Mouse (Mus musculus) limb, embryonic 13.5 days (tissue): ENCODE measurements around the gene Nsd2. TPM values are rescaled to one million over a fixed set of nuclear protein-coding genes. Genes with fewer than 3 reads are reported as not detected.

ENCODE experiments used
- ATAC-seq: fragments of 200-750 bp; cut with Nextera tagmentation; 2 replicates; pipeline ENCODE4 v1.8.0; 2017; ENCODE audit warnings: low read depth, moderate number of reproducible peaks, moderate TSS enrichment; ENCODE audit not compliant: low FRiP score
- H3K27ac ChIP-seq: fragments of 300-500 bp; sonication (generic); 2 replicates; pipeline ENCODE4 v1.5.1; 2015; ENCODE audit warnings: inconsistent platforms, mild to moderate bottlenecking, moderate library complexity
- H3K27me3 ChIP-seq: fragments of 300-500 bp; sonication (generic); 2 replicates; pipeline ENCODE4 v1.6.1; 2015; ENCODE audit warnings: mild to moderate bottlenecking, inconsistent platforms
- H3K36me3 ChIP-seq: fragments of 300-500 bp; sonication (generic); 2 replicates; pipeline ENCODE4 v1.6.1; 2015; ENCODE audit warnings: inconsistent platforms, mild to moderate bottlenecking, moderate library complexity
- H3K4me1 ChIP-seq: fragments of 300-500 bp; sonication (generic); 2 replicates; pipeline ENCODE4 v1.6.1; 2015; ENCODE audit warnings: inconsistent platforms
- H3K4me2 ChIP-seq: fragments of 300-500 bp; sonication (generic); replicated peaks from 2 replicates; pipeline ENCODE4 v1.6.1; 2015; ENCODE audit warnings: inconsistent platforms, mild to moderate bottlenecking, moderate library complexity
- H3K4me3 ChIP-seq: fragments of 300-500 bp; sonication (generic); 2 replicates; pipeline ENCODE4 v1.5.1; 2015; ENCODE audit warnings: moderate library complexity, mild to moderate bottlenecking, inconsistent platforms
- H3K9ac ChIP-seq: fragments of 300-500 bp; sonication (generic); 2 replicates; pipeline ENCODE4 v1.6.1; 2015; ENCODE audit warnings: mild to moderate bottlenecking, inconsistent platforms
- H3K9me3 ChIP-seq: fragments of 300-500 bp; sonication (generic); 2 replicates; pipeline ENCODE4 v1.6.1; 2016; ENCODE audit warnings: inconsistent platforms
- WGBS: fragments of 180-500 bp; shearing (Covaris S2); methylation state at CpG from one replicate; pipeline ENCODE4 v1.1.7; 2015; 5-methylcytosine and 5-hydroxymethylcytosine counted together
- polyA plus RNA-seq: library from polyadenylated mRNA; unstranded; fragments of >200 nt; fragmentation: Nextera tagmentation; extraction: Ambion mirVana; gene quantifications from 2 replicates; pipeline ENCODE4 v1.2.1, GENCODE M21; 2015

Gene Nsd2
- polyA plus RNA-seq, 1 experiment from 2014 or later = 47.8 TPM

DNA sequence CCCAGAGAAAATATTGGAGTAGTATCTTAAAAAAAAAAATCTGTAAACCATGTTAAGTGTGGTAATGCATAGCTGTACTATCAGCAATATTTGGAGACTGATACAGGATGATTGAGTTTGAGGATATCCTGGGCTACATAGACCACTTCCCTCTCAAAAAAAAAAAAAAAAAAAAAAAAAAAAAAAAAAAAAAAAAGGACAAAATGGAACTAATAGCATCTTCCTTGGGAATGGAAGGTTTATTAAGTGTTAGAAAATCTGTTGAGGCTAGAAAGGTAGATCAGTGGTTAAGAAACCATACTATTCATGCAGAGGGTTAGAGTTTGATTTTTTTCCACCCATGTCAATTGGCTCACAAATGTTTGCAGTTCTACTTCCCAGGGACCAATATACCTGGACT is 37.2 kb downstream of the Nsd2 start:
- Histone ChIP-seq H3K9ac (no peak overlapping the region), H3K4me1 (no peaks in the 10 kb centered on the region), H3K4me3 (no peak overlapping the region), H3K36me3 (peaks cover 76% of the 10 kb centered on the region), H3K27me3 (no peaks in the 10 kb centered on the region), H3K9me3 (0 out of 2 replicates have a peak, but pooled peaks cover 5% of the 10 kb centered on the region), H3K27ac (no peak overlapping the region), H3K4me2 (no peak overlapping the region)
- no peak for ATAC-seq

DNA sequence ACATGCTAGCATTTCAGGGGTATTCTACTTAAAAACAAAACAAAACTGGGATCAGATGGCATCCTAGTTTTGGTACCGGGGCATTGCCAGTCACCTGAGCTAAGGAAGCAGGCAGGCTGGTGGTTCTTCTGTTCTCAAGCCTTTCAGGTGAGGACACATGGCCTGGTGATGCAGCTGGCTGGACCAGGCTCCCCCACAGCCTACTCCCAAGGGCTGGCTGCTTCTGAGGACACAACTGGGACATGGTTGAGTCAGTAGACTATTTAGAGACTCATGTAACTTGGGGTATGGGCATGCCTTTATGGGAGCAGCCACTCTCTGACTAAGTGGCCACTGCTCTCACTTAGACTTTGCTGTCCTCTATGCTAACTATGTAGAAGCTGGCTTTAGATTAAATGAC is 54.9 kb downstream of the Nsd2 start:
- Histone ChIP-seq H3K4me1 (no peaks in the 10 kb centered on the region), H3K36me3 (peaks cover 76% of the 10 kb centered on the region), H3K9ac (no peak overlapping the region), H3K27ac (no peak overlapping the region), H3K4me2 (no peak overlapping the region), H3K27me3 (no peaks in the 10 kb centered on the region), H3K9me3 (no peaks in the 10 kb centered on the region), H3K4me3 (no peak overlapping the region)
- WGBS = 86% methylated on average over 1 of the region's 1 CpGs
- ATAC-seq = no peak

DNA sequence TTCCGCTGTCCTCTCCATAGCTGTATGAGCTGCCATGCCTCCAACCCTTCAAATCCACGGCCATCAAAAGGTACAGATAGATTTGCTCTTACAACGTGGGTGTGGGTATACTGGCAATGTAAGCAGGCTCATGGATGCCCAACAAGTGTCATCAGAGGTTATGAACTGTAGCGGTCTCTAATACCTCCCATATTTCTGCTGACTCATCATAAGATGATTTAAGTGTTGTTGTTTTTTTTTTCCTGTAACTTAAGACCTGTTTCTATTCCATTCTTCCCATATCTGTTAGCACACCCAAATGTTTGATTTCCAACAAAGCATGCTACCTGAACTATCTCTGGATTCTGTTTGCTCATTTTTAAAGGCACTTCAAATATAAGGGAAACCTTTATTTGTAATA is 60.6 kb downstream of the Nsd2 start:
- no peaks in the 10 kb centered on the region for H3K27me3 ChIP-seq
- H3K9me3 ChIP-seq = no peaks in the 10 kb centered on the region
- H3K9ac ChIP-seq = no peak overlapping the region
- ATAC-seq = no peak
- H3K4me1 ChIP-seq = no peaks in the 10 kb centered on the region
- no peak overlapping the region for H3K27ac ChIP-seq
- peaks cover 93% of the 10 kb centered on the region for H3K36me3 ChIP-seq
- H3K4me3 ChIP-seq = no peak overlapping the region
- no peak overlapping the region for H3K4me2 ChIP-seq
- 94% methylated on average over 4 of the region's 4 CpGs for WGBS

DNA sequence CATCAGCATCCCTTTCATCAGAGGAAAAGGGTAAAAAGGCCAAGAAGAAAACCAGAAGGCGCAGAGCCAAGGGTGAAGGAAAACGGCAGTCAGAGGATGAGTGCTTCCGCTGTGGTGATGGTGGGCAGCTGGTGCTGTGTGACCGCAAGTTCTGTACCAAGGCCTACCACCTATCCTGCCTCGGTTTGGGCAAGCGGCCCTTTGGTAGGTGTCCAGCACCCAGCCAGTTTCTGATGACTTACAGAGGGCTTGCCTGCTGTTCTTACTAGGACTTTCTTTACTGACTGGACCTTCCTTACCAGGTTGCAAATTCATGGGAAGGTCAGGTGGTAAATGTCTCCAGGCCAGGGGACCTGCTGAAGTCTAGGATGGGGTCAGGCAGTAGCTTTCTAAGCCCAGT is 72.9 kb downstream of the Nsd2 start:
- H3K27ac ChIP-seq = no peak overlapping the region
- no peak for ATAC-seq
- no peak overlapping the region for H3K4me3 ChIP-seq
- H3K4me2 ChIP-seq = no peak overlapping the region
- H3K36me3 ChIP-seq = peaks cover 98% of the 10 kb centered on the region
- H3K9ac ChIP-seq = no peak overlapping the region
- H3K9me3 ChIP-seq = no peaks in the 10 kb centered on the region
- no peaks in the 10 kb centered on the region for H3K27me3 ChIP-seq
- H3K4me1 ChIP-seq = no peaks in the 10 kb centered on the region
- WGBS = 97% methylated on average over 6 of the region's 6 CpGs

DNA sequence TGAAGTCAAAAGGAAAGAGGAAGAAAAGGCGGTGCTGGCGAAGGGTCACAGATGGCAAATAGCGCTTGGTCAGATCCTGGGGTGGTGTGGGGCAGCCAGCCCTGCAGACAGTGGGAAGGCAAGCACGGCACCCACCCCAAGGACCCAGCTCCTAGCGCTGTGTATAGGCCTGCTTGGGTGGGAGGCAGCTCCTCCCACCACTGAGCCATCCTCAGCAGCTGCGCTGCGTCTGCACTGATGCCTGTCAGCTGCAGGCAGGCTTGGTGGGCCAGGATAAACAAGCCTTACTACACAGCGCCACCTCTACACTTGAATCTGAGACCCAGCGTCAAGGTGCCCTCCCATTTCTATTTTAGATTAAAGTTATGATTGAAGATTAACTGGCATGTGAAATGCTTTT is 74.6 kb downstream of the Nsd2 start:
- H3K27ac ChIP-seq = no peak overlapping the region
- H3K36me3 ChIP-seq = peaks cover 98% of the 10 kb centered on the region
- ATAC-seq = no peak
- no peaks in the 10 kb centered on the region for H3K27me3 ChIP-seq
- H3K4me1 ChIP-seq = no peaks in the 10 kb centered on the region
- H3K9ac ChIP-seq = no peak overlapping the region
- WGBS = 92% methylated on average over 9 of the region's 9 CpGs
- no peak overlapping the region for H3K4me2 ChIP-seq
- no peaks in the 10 kb centered on the region for H3K9me3 ChIP-seq
- no peak overlapping the region for H3K4me3 ChIP-seq

DNA sequence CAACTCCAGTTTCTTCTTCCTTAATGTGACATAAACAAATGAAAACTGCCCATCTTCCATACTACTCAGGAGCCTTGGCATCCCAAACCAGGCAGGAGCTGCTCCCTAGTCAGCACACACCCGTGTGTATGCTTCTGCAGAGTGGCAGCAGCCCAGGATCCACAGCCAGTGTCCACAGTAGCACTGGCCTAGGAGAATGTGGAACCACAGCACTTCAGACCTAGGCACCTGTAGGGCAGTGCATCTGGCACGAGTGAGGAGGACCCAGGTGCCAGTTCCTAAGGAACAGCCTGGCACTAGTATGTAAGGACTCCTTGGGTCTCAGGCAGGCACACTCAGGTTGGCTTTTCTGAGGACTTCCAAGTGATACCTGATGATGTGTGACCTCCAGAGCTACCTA is 76.6 kb downstream of the Nsd2 start:
- Histone ChIP-seq H3K9ac (no peak overlapping the region), H3K4me3 (no peak overlapping the region), H3K4me1 (no peaks in the 10 kb centered on the region), H3K36me3 (peaks cover 98% of the 10 kb centered on the region), H3K27me3 (no peaks in the 10 kb centered on the region), H3K9me3 (no peaks in the 10 kb centered on the region), H3K27ac (no peak overlapping the region), H3K4me2 (no peak overlapping the region)
- WGBS = 80% methylated on average over 2 of the region's 2 CpGs
- ATAC-seq = no peak

DNA sequence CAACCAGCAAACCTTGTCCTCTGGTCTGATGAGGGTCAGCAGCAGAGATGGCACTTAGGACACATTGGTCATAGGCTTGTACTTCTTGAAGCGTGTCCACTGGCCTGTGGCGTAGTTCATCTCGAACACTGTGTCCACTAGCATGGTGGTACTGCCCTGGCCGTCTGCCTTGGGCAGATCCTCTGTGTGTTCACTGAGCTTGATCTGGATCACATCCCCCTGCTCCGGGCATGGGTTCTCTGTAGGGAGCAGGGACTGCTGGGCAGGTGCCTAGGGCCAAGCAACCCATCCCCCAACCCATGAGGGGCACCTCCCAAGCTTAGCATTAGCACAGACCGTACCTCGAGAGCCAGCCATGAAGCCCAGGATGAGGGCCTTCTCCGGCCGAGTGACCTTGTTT is 78.1 kb downstream of the Nsd2 start:
- 92% methylated on average over 9 of the region's 9 CpGs for WGBS
- Histone ChIP-seq H3K4me3 (no peak overlapping the region), H3K4me2 (no peak overlapping the region), H3K27me3 (no peaks in the 10 kb centered on the region), H3K27ac (no peak overlapping the region), H3K9ac (no peak overlapping the region), H3K4me1 (no peaks in the 10 kb centered on the region), H3K9me3 (no peaks in the 10 kb centered on the region), H3K36me3 (peaks cover 95% of the 10 kb centered on the region)
- no peak for ATAC-seq

DNA sequence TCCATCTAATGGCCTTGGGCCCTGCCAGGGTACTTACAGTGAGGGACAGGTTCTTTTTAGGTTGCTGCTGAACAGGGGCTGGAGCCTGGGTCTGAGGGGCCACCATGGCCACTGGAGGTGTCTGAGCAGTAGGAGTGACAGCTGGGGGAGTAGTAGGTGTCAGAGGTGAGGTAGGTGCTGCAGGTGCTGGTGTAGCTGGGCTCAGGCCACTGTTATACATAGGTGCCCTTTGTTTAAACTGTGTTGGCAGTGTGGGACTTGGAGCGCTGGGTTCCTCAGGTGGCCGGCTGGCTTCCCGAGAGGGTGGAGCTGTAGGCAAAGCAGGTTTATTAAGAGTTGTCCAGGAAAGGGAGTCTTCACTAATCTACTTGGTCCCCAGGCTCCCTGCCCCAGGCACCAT is 78.7 kb downstream of the Nsd2 start:
- 91% methylated on average over 3 of the region's 3 CpGs for WGBS
- no peak overlapping the region for H3K4me2 ChIP-seq
- H3K4me1 ChIP-seq = no peaks in the 10 kb centered on the region
- H3K27ac ChIP-seq = no peak overlapping the region
- no peak overlapping the region for H3K4me3 ChIP-seq
- no peak overlapping the region for H3K9ac ChIP-seq
- no peaks in the 10 kb centered on the region for H3K9me3 ChIP-seq
- H3K36me3 ChIP-seq = peaks cover 91% of the 10 kb centered on the region
- no peaks in the 10 kb centered on the region for H3K27me3 ChIP-seq
- no peak for ATAC-seq

DNA sequence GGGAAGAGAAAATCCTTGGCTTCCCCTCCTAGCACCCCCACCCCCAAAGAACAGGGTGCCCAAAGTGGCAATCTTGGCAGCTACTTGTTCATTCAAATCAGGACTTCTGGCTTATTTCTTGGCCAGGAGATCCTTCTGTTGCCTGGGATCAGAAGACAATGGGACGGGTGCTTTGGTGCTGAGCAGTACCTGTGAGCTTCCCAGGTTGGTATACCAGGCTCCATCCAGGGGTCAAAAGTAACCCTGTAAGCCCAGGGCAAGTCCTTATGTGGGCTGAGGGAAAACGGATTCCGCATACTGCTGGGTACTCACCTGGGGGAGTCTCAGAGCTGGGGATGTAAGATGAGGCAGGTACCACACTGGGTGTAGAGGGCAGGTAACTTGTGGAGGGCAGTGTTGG is 79.6 kb downstream of the Nsd2 start:
- WGBS = 93% methylated on average over 3 of the region's 3 CpGs
- H3K4me3 ChIP-seq = no peak overlapping the region
- H3K9me3 ChIP-seq = no peaks in the 10 kb centered on the region
- H3K4me2 ChIP-seq = no peak overlapping the region
- no peak for ATAC-seq
- peaks cover 83% of the 10 kb centered on the region for H3K36me3 ChIP-seq
- H3K4me1 ChIP-seq = no peaks in the 10 kb centered on the region
- no peak overlapping the region for H3K9ac ChIP-seq
- H3K27me3 ChIP-seq = no peaks in the 10 kb centered on the region
- no peak overlapping the region for H3K27ac ChIP-seq

DNA sequence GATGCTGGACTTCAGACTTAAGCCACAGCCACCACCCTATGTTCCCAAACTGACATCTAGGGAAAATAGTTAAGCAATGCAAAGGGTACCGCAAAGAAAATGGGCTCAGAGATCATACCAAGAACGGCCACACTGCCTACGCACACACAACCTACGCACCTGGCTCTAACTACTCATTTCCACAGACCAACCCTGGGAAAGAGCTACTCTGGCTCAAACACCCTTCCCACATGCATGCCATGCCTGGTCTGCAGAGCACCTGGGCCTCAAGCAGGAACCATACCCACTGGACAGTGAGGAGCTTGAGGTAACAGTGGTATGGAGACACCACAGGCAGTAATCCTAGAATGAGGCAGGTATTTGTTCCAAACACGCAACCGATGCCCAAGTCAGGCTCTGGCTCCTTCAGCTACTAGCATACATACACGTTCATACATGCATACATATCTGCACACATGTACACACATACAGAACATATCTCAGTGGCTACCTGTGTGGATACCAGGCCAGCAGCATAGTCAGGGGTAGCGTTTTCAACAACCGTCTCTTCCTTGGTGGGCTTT is 80.3 kb downstream of the Nsd2 start:
- H3K27me3 ChIP-seq = no peaks in the 10 kb centered on the region
- no peak overlapping the region for H3K4me3 ChIP-seq
- H3K27ac ChIP-seq = no peak overlapping the region
- H3K36me3 ChIP-seq = peaks cover 76% of the 10 kb centered on the region
- H3K4me2 ChIP-seq = no peak overlapping the region
- 94% methylated on average over 9 of the region's 9 CpGs for WGBS
- no peak for ATAC-seq
- no peaks in the 10 kb centered on the region for H3K4me1 ChIP-seq
- no peaks in the 10 kb centered on the region for H3K9me3 ChIP-seq
- H3K9ac ChIP-seq = no peak overlapping the region

DNA sequence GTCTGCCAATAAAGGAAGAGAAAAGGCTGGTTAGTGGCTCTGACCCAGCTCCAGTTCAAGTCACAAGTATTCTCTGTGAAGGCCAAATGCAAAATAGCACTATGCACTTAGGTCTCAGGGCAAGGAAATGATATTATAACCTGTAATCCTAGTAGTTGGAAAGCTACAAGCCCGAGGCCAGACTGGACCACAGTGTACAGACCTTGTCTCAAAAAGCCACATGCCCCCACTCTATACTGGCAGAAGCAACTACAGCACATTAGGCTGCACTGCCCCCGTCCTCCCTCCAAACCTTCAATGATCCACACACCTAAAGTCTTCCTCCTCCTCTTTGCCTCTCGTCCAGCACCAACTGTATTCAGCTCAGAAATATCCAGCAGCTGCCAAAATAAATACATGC is 80.8 kb downstream of the Nsd2 start:
- Histone ChIP-seq H3K27ac (no peak overlapping the region), H3K9ac (no peak overlapping the region), H3K4me2 (no peak overlapping the region), H3K4me3 (no peak overlapping the region), H3K9me3 (no peaks in the 10 kb centered on the region), H3K36me3 (peaks cover 71% of the 10 kb centered on the region), H3K27me3 (no peaks in the 10 kb centered on the region), H3K4me1 (no peaks in the 10 kb centered on the region)
- 86% methylated on average over 3 of the region's 3 CpGs for WGBS
- no peak for ATAC-seq

DNA sequence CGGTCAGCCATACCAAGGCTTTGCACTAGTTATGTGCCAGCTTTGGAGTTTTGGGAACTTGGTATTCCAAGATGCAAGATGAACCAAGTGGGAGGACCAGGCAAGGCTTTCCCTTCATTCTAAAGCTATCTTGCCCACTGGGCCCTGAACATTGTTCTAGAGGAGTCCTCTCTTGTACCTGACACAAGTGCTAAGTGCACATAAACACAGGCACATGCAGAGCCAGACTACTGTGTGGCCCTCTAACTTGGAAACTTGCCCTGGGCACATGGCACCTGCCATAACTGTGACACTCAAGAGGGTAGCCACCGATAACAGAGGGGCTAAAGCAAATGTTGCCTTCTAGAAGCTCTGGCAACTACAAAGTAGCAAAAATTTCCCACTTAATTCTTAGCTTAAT is 82.2 kb downstream of the Nsd2 start:
- Histone ChIP-seq H3K27ac (no peak overlapping the region), H3K4me2 (no peak overlapping the region), H3K27me3 (no peaks in the 10 kb centered on the region), H3K4me3 (no peak overlapping the region), H3K9ac (no peak overlapping the region), H3K9me3 (no peaks in the 10 kb centered on the region), H3K36me3 (peaks cover 58% of the 10 kb centered on the region), H3K4me1 (no peaks in the 10 kb centered on the region)
- 97% methylated on average over 2 of the region's 2 CpGs for WGBS
- ATAC-seq = no peak

DNA sequence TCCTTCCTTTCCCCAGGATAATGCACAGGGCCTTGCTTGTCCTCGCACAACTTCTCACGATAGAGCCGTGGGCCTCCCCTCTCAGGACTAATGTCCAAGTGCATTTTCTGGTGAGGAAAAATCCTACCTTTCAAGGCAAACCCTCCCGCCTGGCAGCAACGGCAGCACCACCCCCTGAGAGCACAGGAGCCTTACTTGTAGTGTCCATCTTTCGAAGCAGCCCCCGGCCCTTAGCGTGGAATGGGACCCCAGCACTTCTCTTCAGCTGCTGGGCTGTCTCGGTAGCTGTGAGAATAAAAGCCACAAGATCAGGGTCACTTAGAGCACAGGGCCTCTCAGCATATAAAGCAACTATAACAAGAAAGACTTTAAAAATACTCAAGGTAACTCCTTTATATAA is 82.7 kb downstream of the Nsd2 start:
- Histone ChIP-seq H3K36me3 (peaks cover 53% of the 10 kb centered on the region), H3K27me3 (no peaks in the 10 kb centered on the region), H3K9me3 (no peaks in the 10 kb centered on the region), H3K27ac (no peak overlapping the region), H3K4me1 (no peaks in the 10 kb centered on the region), H3K4me2 (no peak overlapping the region), H3K9ac (no peak overlapping the region), H3K4me3 (no peak overlapping the region)
- 87% methylated on average over 9 of the region's 9 CpGs for WGBS
- ATAC-seq = no peak
